Mouse (Mus musculus): ENCODE measurements at regions not wholly inside any gene's neighbourhood (a gene's known extent, or its start where the extent isn't known, plus 50 kb on each side); places are given as distances from the start of the nearest gene placed in this dataset.

- peak; percentile 43 for DNase-seq (ENCODE audit: low spot score)
Observed at GRCm38 (mm10) chr16:8351424-8351823, 73.5 kb downstream of the Tmem114 start.

DNA sequence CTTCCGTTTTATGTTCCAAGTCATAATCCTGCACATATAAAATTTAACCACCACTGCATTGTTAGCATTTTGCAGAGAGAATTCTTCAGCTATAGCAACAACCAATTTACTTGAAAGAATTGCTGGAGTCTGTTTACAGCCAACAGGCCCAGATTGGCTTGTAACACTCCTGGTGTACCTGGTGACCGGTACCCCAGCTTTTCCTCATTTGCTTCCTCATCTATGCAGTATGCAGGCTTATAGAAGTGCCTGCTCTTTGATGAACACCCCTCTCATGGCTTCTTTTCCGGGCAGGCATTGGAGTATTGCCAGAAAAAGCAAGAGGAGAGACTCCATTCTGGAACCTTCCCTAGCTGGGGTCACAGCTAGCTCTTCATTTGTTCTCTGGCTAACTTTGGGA lies 75.8 kb downstream of the Tmem114 start:
- DNase-seq (ENCODE audit: low spot score), result no peak

DNA sequence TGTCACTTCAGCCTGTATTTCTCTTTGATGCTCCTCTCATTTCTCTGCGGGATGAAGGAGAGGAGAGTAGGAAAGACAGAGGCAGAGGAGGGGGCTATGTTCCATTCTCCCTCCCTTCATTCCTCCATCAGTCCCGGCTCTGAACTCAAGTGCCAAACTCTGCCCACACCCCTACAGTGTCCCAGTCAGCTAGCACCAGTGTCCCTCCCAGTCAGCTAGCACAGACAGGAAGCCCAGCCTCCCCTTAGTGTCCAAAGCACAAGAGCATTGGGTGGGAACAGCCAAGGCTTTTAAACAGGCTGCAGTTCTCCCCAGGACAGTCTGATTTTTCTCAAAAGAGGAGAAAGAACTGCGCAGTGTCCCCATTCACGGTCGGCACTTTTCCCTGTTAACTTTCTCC lies 76.3 kb downstream of the Tmem114 start:
- DNase-seq (ENCODE audit: low spot score), result no peak

DNA sequence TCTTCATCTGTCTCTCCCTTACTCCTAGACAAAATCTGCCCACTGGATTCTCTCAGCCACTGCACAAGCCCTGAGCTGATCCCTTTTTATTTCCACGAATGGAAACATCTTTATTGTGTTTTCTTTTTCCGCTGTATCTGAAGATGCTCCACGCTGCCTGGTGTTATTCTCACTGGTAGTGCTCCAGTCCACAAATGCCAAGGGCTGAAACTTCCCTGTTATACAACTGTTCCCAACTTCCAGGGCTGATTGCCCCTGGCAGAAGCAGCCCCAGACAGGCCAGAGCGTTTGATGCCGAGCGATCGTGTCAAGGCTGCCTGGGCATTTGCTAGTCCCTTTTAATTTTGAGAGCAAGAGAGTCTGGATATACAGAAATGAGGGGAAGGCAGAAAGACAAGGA lies 79.7 kb downstream of the Tmem114 start:
- no peak for DNase-seq (ENCODE audit: low spot score)

- DNase-seq (ENCODE audit: low spot score), result peak; percentile 71
Observed at GRCm38 (mm10) chr16:8333081-8333710, 91.7 kb downstream of the Tmem114 start.

GRCm38 (mm10) chr16:8311996-8312395 lies 112.9 kb downstream of the Tmem114 start:
- peak; percentile 33 for DNase-seq (ENCODE audit: low spot score)

DNA sequence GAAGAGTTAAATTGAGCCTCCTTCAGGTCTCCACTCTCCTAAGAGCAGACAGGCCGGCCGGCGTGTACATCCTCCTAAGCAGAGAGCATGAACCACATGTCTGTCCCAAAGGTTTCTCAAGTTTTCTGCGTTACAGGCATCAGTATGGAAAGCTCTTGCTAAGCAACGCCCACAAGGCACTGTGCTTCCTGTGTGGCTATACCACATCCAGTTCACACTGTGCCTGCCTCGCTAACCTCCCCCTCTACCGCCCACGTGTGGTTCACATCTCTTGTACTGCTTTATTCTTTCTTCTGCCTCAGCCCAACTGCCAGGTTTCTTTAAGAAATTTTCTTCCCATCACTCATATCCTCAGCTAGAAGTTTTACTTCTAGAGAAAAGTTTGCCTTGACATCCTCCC lies 118.5 kb downstream of the Tmem114 start:
- no peak for DNase-seq (ENCODE audit: low spot score)
